21 mouse cellular contexts compared by ENCODE assay signal in genomic region chr13:73836491-73836890, GRCm38 (mm10). TPM values are rescaled to one million over a fixed set of nuclear protein-coding genes. Genes with fewer than 3 reads are reported as not detected.
A peak's percentile ranks its signal among the peaks of the same experiment; 100 is the strongest.
DNase-seq lines count a peak whose midpoint lies in the region; ATAC-seq lines count a peak whose summit lies in the region.
"Had no signal": no experiment of that assay in that cellular context is flagged by ENCODE, and none has a peak within 500 bp of the region (broad histone marks: within the 10 kb centered on the region; RNA-seq: fewer than 3 reads in every experiment).

No protein-coding gene starts in this region.

- 0 out of 2 replicates have a peak, but pooled peaks cover 4% of the 10 kb centered on the region for H3K27me3 ChIP-seq in heart, embryonic 10.5 days (ENCODE audit: insufficient read depth, poor library complexity, severe bottlenecking)
- no peaks in the 10 kb centered on the region for H3K27me3 ChIP-seq in lung, embryonic 16.5 days (ENCODE audit: control insufficient read depth, insufficient read depth, low read depth, low read length)
- no peaks in the 10 kb centered on the region for H3K27me3 ChIP-seq in limb, embryonic 10.5 days (ENCODE audit: low read depth, poor library complexity, severe bottlenecking)
- 0 out of 2 replicates have a peak, but pooled peaks cover 2% of the 10 kb centered on the region for H3K27me3 ChIP-seq in limb, embryonic 13.5 days
- H3K27me3 ChIP-seq: neural tube, embryonic 12.5 days had no signal

- no peaks in the 10 kb centered on the region for H3K36me3 ChIP-seq in heart, embryonic 10.5 days
- H3K36me3 ChIP-seq in lung, embryonic 16.5 days (ENCODE audit: control insufficient read depth, insufficient read depth, low read length): no peaks in the 10 kb centered on the region
- H3K36me3 ChIP-seq in limb, embryonic 10.5 days: peaks cover 38% of the 10 kb centered on the region
- H3K36me3 ChIP-seq in limb, embryonic 13.5 days: peaks cover 12% of the 10 kb centered on the region
- H3K36me3 ChIP-seq: midbrain, embryonic 12.5 days; neural tube, embryonic 12.5 days had no signal

- intact Hi-C loops in heart, postnatal 10 days (cut with DNase I): loop anchor here (10.0 kb wide), 1 partner anchor 468 kb away; no protein-coding TSS in a partner anchor

- ATAC-seq in lung, embryonic 16.5 days (ENCODE audit: low read depth): peak; percentile 15; the same call in 1 of the 2 replicates
- ATAC-seq in limb, embryonic 13.5 days (ENCODE audit: low FRiP score, low read depth): no peak
- ATAC-seq: forebrain, postnatal 0 days had no signal

- H3K4me2 ChIP-seq in lung, embryonic 16.5 days (ENCODE audit: low read depth, low read length): no peak overlapping the region
- peak overlapping the region; percentile 31 for H3K4me2 ChIP-seq in limb, embryonic 13.5 days (replicated peaks)
- H3K4me2 ChIP-seq: midbrain, embryonic 12.5 days; neural tube, embryonic 12.5 days had no signal

- H3K9ac ChIP-seq in lung, embryonic 16.5 days (ENCODE audit: low read length): no peak overlapping the region
- no peak overlapping the region for H3K9ac ChIP-seq in limb, embryonic 13.5 days
- H3K9ac ChIP-seq: forebrain, postnatal 0 days; midbrain, embryonic 12.5 days; neural tube, embryonic 12.5 days had no signal

- 79% methylated on average over 6 of the region's 6 CpGs for WGBS in heart, embryonic 10.5 days
- 57% methylated on average over 6 of the region's 6 CpGs for WGBS in lung, embryonic 16.5 days
- WGBS in limb, embryonic 10.5 days: 87% methylated on average over 6 of the region's 6 CpGs
- WGBS in limb, embryonic 13.5 days: 60% methylated on average over 6 of the region's 6 CpGs

- DNase-seq in heart, embryonic 10.5 days (ENCODE audit: low spot score): no peak
- no peak for DNase-seq in heart, postnatal 10 days
- no peak for DNase-seq in lung, postnatal 14 days
- DNase-seq in limb, embryonic 10.5 days (ENCODE audit: low spot score): no peak
- no peak for DNase-seq in urinary bladder, postnatal 10 days (ENCODE audit: low spot score)
- DNase-seq: adrenal gland, adult 2 months; cerebellum, adult 11 months; forebrain, postnatal 0 days; gastrocnemius, postnatal 36 days; kidney, adult 2 months; kidney, postnatal 10 days; liver; thymus, postnatal 36 days had no signal

- no peaks in the 10 kb centered on the region for H3K9me3 ChIP-seq in heart, embryonic 10.5 days
- no peaks in the 10 kb centered on the region for H3K9me3 ChIP-seq in lung, embryonic 16.5 days (ENCODE audit: control insufficient read depth, low read length)
- H3K9me3 ChIP-seq in limb, embryonic 10.5 days (replicated peaks): no peaks in the 10 kb centered on the region
- no peaks in the 10 kb centered on the region for H3K9me3 ChIP-seq in limb, embryonic 13.5 days
- H3K9me3 ChIP-seq: forebrain, embryonic 10.5 days; midbrain, embryonic 12.5 days; neural tube, embryonic 12.5 days had no signal

- H3K27ac ChIP-seq in heart, embryonic 10.5 days: peak overlapping the region; percentile 64; the same call in 1 of the 2 replicates
- no peak overlapping the region for H3K27ac ChIP-seq in lung, embryonic 16.5 days (ENCODE audit: low read length)
- peak overlapping the region; percentile 92 for H3K27ac ChIP-seq in limb, embryonic 10.5 days
- H3K27ac ChIP-seq in limb, embryonic 13.5 days: peak overlapping the region; percentile 87
- H3K27ac ChIP-seq: forebrain, embryonic 10.5 days; layer of hippocampus, adult 2 months; midbrain, embryonic 12.5 days; neural tube, embryonic 12.5 days had no signal

- H3K4me3 ChIP-seq in heart, embryonic 10.5 days: no peak overlapping the region
- no peak overlapping the region for H3K4me3 ChIP-seq in lung, embryonic 16.5 days (ENCODE audit: low read length)
- no peak overlapping the region for H3K4me3 ChIP-seq in limb, embryonic 10.5 days
- H3K4me3 ChIP-seq in limb, embryonic 13.5 days: no peak overlapping the region
- H3K4me3 ChIP-seq: forebrain, embryonic 10.5 days; layer of hippocampus, adult 2 months; midbrain, embryonic 12.5 days; neural tube, embryonic 12.5 days had no signal

- H3K4me1 ChIP-seq in heart, embryonic 10.5 days: peaks cover 23% of the 10 kb centered on the region
- peaks cover 15% of the 10 kb centered on the region for H3K4me1 ChIP-seq in lung, embryonic 16.5 days (replicated peaks; ENCODE audit: control insufficient read depth, insufficient read depth, low read length)
- peaks cover 91% of the 10 kb centered on the region for H3K4me1 ChIP-seq in limb, embryonic 10.5 days
- H3K4me1 ChIP-seq in limb, embryonic 13.5 days: peaks cover 86% of the 10 kb centered on the region
- H3K4me1 ChIP-seq: midbrain, embryonic 12.5 days had no signal

RNA-seq across cellular contexts. Expression of gene Nkd2, which starts 10.9 kb away (rescaled TPM):
- 4.8 and 6.4 TPM in 2 replicates for polyA plus RNA-seq in heart, embryonic 10.5 days (2016; fragmentation: Nextera tagmentation; extraction: Ambion mirVana)
- total RNA-seq in heart, postnatal 10 days (2021): 1 to 10 TPM; 3.0 to 3.4 TPM
- polyA plus RNA-seq in lung, embryonic 16.5 days (2015; fragmentation: Nextera tagmentation; extraction: Ambion mirVana): 4.7 and 4.8 TPM in 2 replicates
- polyA plus RNA-seq in limb, embryonic 10.5 days (2016; fragmentation: Nextera tagmentation; extraction: Ambion mirVana): 43.2 and 57.4 TPM in 2 replicates
- 40.5 and 44.5 TPM in 2 replicates for polyA plus RNA-seq in limb, embryonic 13.5 days (2015; fragmentation: Nextera tagmentation; extraction: Ambion mirVana)
- total RNA-seq: megakaryocyte progenitor cell, adult 5-6 weeks; monocyte, adult 5-6 weeks had no signal
